Mouse (Mus musculus) splenic B cell, adult 2 months (primary cell): ENCODE measurements around the gene Ipo11.

Experiments
- DNase-seq: peaks from one replicate; pipeline ENCODE4 v3.0.0-alpha.2; 2011; ENCODE audit warnings: low read depth, low spot score
- H3K27me3 ChIP-seq: 2 replicates; pipeline ENCODE4 v1.6.1; 2012; ENCODE audit warnings: mild to moderate bottlenecking, low read length, moderate library complexity, mixed read lengths; ENCODE audit not compliant: control insufficient read depth, poor library complexity, insufficient read depth, severe bottlenecking
- H3K36me3 ChIP-seq: 2 replicates; pipeline ENCODE4 v1.6.1; 2012; ENCODE audit warnings: mild to moderate bottlenecking, low read length, moderate library complexity, mixed read lengths; ENCODE audit not compliant: control insufficient read depth, poor library complexity, insufficient read depth, severe bottlenecking

The Ipo11 gene

DNA sequence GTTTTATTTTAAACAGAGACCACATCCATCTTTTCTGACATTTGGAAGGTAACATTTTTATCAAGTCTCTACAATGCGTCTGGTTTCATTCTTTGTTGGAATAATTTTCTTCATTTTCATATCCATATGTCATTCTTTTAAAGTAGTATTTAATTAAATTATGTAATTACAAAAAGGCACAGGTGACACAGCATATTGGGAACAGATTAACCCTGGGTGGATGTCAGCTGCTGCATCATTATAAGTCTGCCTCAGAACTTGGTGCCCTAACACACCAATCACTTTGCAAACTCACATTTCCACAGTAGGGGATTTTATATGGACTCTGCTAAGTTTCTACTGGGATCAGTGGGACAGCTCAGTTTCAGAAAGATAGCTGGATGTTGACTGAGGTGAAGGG is 184.8 kb downstream of the Ipo11 start:
- no peak for DNase-seq
- H3K36me3 ChIP-seq, result no peaks in the 10 kb centered on the region
- no peaks in the 10 kb centered on the region for H3K27me3 ChIP-seq

GRCm38 (mm10) chr13:106746823-106747222 is 189.9 kb downstream of the Ipo11 start:
- H3K27me3 ChIP-seq, result no peaks in the 10 kb centered on the region

DNA sequence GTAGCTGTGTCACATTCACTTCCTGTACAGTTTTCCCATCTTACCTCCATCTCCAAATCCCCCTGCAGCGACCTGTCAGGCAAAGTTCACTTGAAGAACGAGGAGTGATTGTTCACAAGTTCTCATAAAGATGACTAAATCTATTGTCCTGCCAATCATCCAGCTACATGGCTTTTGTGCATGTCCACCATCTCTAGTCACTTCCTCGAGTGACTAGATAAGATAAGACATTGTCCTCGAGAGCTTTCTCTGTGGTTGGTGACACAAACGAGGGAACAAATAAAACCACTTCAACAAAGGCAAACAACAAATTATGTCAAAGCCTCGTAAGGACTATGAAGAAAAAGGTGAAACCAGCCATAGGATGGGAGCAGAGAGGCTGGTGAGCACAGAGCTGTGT is 191.6 kb downstream of the Ipo11 start:
- H3K36me3 ChIP-seq, result no peaks in the 10 kb centered on the region
- no peaks in the 10 kb centered on the region for H3K27me3 ChIP-seq
- DNase-seq, result no peak

More at GRCm38 (mm10) chr13:106746823-106747222, 189.9 kb downstream of the Ipo11 start:
- no peaks in the 10 kb centered on the region for H3K36me3 ChIP-seq
- DNase-seq, result no peak
